Mouse (Mus musculus) C2C12 (cell line): ENCODE data around the gene Slc29a4.

Experiments
- CTCF ChIP-seq: IDR thresholded peaks from one replicate; pipeline ENCODE4 v1.5.1; 2011; ENCODE audit not compliant: control insufficient read depth, insufficient read depth, insufficient read length
- MAX ChIP-seq: IDR thresholded peaks from one replicate; pipeline ENCODE4 v1.6.1; 2011; ENCODE audit warnings: mild to moderate bottlenecking, control low read depth
- MYOG ChIP-seq: IDR thresholded peaks from one replicate; pipeline ENCODE4 v1.6.1; 2011; ENCODE audit not compliant: control insufficient read depth, insufficient read length; ENCODE audit errors: extremely low read depth

DNA sequence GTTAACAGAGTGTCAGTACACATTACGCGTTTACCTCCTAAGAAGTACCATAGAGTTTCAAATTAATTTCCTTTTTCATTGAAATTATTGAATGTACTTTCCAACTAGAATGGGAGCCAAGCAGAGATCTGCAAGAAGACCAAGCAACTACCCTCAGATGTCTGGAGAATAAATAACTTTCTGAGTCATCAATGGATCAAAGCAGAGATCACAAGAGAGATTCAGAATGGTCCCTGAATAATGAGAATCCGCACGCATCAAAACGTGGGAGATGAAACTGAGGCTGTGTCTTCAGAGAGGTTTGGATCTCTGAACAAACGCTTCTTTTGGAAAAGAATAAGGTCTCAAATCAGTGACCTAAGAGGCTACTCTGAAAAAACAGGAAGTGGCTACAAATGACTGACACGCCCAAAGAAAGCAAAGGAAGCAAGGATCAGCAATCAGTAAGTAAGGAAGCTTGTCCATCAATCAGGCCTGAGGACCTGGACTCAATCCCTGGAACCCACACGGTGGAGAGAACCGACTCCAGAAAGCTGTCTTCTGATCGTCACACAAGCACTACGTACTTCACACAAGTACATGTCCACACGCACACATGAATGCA, 54.8 kb downstream of the Slc29a4 start:
- TF ChIP-seq CTCF: no peak
- no peak for TF ChIP-seq MAX
- no peak for TF ChIP-seq MYOG
